Mouse (Mus musculus) limb, embryonic 12.5 days (tissue): ENCODE data around the gene Aff3. TPM values are rescaled to one million over a fixed set of nuclear protein-coding genes. Genes with fewer than 3 reads are reported as not detected.
A peak's percentile ranks its signal among the peaks of the same experiment; 100 is the strongest.

Experiments
- ATAC-seq: fragments of 200-750 bp; cut with Nextera tagmentation; 2 replicates; pipeline ENCODE4 v1.8.0; 2017; ENCODE audit warnings: low read depth, moderate TSS enrichment; ENCODE audit not compliant: insufficient number of reproducible peaks, insufficient read depth, low FRiP score, low TSS enrichment
- H3K27ac ChIP-seq: fragments of 300-500 bp; sonication (generic); 2 replicates; pipeline ENCODE4 v1.5.1; 2016; ENCODE audit warnings: mild to moderate bottlenecking, moderate library complexity
- H3K27me3 ChIP-seq: fragments of 300-500 bp; sonication (generic); 2 replicates; pipeline ENCODE4 v1.6.1; 2016; ENCODE audit warnings: mild to moderate bottlenecking, moderate library complexity
- H3K36me3 ChIP-seq: fragments of 300-500 bp; sonication (generic); 2 replicates; pipeline ENCODE4 v1.6.1; 2016; ENCODE audit warnings: mild to moderate bottlenecking, moderate library complexity
- H3K4me1 ChIP-seq: fragments of 300-500 bp; sonication (generic); replicated peaks from 2 replicates; pipeline ENCODE4 v1.6.1; 2016
- H3K4me2 ChIP-seq: fragments of 300-500 bp; sonication (generic); 2 replicates; pipeline ENCODE4 v1.6.1; 2016; ENCODE audit warnings: mild to moderate bottlenecking, moderate library complexity
- H3K4me3 ChIP-seq: fragments of 300-500 bp; sonication (generic); replicated peaks from 2 replicates; pipeline ENCODE4 v1.5.1; 2016; ENCODE audit warnings: mild to moderate bottlenecking
- H3K9ac ChIP-seq: fragments of 300-500 bp; sonication (generic); replicated peaks from 2 replicates; pipeline ENCODE4 v1.6.1; 2016; ENCODE audit warnings: mild to moderate bottlenecking, moderate library complexity
- H3K9me3 ChIP-seq: fragments of 300-500 bp; sonication (generic); 2 replicates; pipeline ENCODE4 v1.6.1; 2016; ENCODE audit warnings: mild to moderate bottlenecking, moderate library complexity
- WGBS: fragments of 180-500 bp; shearing (Covaris S2); methylation state at CpG from one replicate; pipeline ENCODE4 v1.1.7; 2016; 5-methylcytosine and 5-hydroxymethylcytosine counted together
- polyA plus RNA-seq: library from polyadenylated mRNA; unstranded; fragments of >200 nt; fragmentation: Nextera tagmentation; extraction: Ambion mirVana; gene quantifications from 2 replicates; pipeline ENCODE4 v1.2.1, GENCODE M21; 2016

The Aff3 gene
- polyA plus RNA-seq, 1 experiment from 2014 or later: 48.5 TPM

DNA sequence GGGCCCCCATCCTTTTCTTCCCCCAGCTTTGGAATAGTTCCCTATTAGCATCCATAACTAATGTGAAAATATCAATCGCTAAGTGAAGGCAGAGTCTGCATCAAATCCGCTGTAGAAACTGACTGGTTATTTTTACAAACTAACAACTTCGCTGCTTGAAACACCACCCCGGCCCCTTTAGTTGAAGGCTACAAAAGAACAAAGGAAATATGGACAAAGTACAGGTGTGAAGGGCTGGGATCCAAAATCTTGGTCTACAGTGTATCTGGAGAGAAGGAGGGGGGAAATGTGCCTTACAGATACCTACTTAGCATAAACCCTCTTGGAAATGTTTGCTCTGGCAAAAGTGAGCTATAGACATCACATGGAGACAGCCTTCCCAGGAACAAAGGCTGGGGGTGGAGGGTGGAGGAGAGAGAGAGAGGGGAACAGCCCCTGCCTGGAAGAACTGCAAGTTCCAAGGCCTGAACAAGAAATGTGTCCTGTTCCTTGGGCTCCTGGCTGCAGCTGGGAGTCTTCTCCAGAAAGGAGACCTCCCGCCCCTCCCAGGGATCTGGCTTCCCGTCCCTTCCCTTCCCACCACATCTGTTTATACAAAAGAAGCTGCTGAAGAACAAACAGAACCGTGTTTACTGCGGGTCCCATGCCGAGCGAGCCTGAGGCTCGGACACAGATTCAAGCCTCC is 35.7 kb downstream of the Aff3 start:
- ATAC-seq: no peak
- Histone ChIP-seq H3K4me1 (peaks cover 68% of the 10 kb centered on the region), H3K36me3 (no peaks in the 10 kb centered on the region), H3K9ac (peak overlapping the region; percentile 31; the same call in 1 of the 2 replicates), H3K9me3 (no peaks in the 10 kb centered on the region), H3K4me3 (peak overlapping the region; percentile 93; the same call in 1 of the 2 replicates), H3K4me2 (peak overlapping the region; percentile 77), H3K27ac (peak overlapping the region; percentile 100), H3K27me3 (peaks cover 23% of the 10 kb centered on the region; the same call in 1 of the 2 replicates)
- WGBS: 22% methylated on average over 11 of the region's 11 CpGs

DNA sequence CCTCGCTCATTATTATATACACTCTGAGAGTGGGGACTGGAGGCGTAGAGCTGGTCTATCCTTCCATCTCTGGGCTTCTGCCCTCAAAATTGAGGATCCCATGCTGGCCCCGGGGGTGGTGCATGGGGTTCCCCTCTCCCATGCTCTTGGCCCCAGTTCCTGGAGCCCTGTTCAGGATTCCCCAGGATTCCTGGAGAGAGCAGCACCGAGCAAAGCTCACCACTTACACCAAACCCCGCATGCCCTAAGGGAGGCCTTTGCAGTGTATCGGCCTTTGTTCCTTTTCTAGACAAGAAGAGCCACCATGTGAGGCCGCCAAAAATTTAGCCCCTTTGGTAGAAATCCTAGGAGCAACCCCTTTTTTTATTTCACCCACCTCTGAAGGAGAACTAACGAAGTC is 36.3 kb downstream of the Aff3 start:
- peaks cover 23% of the 10 kb centered on the region; the same call in 1 of the 2 replicates for H3K27me3 ChIP-seq
- WGBS: 21% methylated on average over 8 of the region's 8 CpGs
- H3K4me2 ChIP-seq: peak overlapping the region; percentile 77
- H3K36me3 ChIP-seq: 0 out of 2 replicates have a peak, but pooled peaks cover 2% of the 10 kb centered on the region
- H3K9me3 ChIP-seq: no peaks in the 10 kb centered on the region
- H3K9ac ChIP-seq: peak overlapping the region; percentile 96
- H3K4me3 ChIP-seq: peak overlapping the region; percentile 93
- H3K4me1 ChIP-seq: peaks cover 67% of the 10 kb centered on the region
- H3K27ac ChIP-seq: peak overlapping the region; percentile 100
- ATAC-seq: no peak

DNA sequence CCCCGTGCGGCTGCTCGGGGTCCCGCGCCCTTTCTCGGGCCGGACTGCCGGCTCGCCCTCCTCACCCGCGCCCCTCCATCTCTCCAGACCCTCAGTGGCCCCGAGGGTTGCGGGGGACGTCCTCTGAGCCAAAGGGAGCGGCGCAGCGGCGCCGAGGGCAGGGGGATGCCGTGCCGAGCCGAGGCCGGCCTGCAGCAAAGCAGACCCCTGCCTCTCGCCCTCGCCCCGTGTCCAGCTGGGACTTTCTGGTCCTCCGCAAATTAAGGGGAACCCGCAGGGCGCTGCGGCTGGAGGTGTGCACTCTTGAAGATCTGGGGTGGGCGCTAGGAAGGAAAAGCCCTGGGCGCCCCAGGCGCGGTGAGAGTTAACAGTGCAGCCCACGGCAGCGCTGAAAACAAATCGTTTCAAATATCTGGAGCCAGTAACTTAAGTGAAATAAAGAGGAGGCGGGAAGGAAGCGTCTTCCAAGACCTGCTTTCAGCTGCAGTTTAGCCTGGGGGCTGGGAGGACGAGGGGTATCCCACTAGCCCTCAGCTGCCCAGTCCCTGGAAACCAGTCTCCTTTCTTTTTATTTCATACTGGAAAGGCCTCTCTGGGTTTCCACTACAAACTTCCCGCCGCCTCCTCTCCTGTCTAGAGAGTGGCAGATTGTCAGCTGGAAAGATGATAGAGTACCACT is 36.9 kb downstream of the Aff3 start:
- Histone ChIP-seq H3K4me3 (peak overlapping the region; percentile 93), H3K4me2 (peak overlapping the region; percentile 77), H3K27me3 (peaks cover 19% of the 10 kb centered on the region; the same call in 1 of the 2 replicates), H3K4me1 (peaks cover 66% of the 10 kb centered on the region), H3K9ac (peak overlapping the region; percentile 96), H3K27ac (peak overlapping the region; percentile 100), H3K36me3 (0 out of 2 replicates have a peak, but pooled peaks cover 6% of the 10 kb centered on the region), H3K9me3 (no peaks in the 10 kb centered on the region)
- peak; percentile 64 for ATAC-seq
- WGBS: under 1% methylated on average over 42 of the region's 42 CpGs

DNA sequence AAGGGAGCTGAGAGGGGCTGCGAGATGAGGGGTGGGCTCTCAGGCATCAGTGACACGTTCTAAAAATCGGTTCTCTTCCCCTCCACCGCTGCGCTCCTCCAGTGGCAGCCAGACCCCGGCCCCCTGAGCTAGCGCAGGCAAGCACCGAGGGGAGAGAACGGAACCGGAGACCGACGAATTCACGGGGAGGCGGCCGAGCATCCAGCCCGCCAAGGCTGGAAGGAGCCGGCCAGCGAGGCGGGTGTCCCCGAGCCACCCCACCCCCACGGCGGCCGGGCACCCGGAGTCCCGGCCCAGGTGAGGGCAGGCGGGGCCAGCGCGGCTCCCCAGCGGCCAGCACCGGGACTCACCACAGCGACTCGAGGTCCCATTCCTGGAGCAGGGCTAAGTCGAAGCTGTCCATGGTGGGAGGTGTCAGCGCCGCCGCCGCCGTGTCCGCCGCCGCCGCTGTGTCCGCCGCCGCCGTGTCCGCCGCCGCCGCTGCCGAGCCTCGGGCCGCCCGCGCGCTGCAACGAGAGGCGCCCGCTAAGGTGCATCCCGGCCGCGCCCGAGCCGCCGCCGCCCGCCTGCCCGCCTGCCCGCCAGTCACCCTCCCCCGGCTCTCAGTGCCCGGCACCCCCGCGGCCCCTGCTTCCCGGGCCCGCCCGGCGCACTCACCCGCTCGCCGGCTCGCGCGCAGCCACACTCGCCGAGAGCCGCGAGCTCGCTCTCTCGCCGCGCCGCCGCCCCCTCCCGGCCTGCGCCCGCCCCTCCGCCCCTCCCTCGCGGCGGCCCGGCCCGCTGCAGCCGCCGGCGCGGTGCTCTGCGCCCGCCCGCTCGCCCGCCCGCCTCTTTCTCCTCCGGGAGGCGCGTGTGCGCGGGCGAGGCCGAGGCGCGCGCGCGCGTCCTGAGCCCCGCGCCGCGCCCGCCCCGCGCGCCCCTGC is 37.8 kb downstream of the Aff3 start:
- no peaks in the 10 kb centered on the region for H3K9me3 ChIP-seq
- whole genome bisulfite sequencing: 1% methylated on average over 93 of the region's 133 CpGs
- peaks cover 64% of the 10 kb centered on the region for H3K4me1 ChIP-seq
- H3K27ac ChIP-seq: peak overlapping the region; percentile 100
- H3K4me3 ChIP-seq: peak overlapping the region; percentile 93
- peak overlapping the region; percentile 96 for H3K9ac ChIP-seq
- peak; percentile 66 for ATAC-seq
- H3K36me3 ChIP-seq: peaks cover 11% of the 10 kb centered on the region
- H3K27me3 ChIP-seq: peaks cover 15% of the 10 kb centered on the region; the same call in 1 of the 2 replicates
- H3K4me2 ChIP-seq: peak overlapping the region; percentile 77

DNA sequence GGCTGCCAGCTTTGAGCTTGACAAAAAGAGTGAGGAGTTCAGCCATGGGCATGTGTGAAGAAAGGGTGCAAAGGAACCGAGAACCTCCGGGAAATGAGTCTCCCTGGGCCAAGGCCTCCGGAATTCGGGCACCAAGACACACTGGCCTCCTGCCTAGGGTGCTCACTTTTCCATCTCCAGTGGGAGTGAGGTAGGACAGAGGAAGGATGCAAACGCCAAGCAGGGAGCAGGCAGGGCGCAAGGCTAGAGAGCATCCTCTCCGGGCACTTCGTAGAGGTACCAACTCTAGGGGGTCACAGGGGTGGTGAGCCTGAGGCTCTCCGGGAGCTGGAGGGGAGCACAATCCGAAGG is 38.4 kb downstream of the Aff3 start:
- peak overlapping the region; percentile 100 for H3K27ac ChIP-seq
- H3K4me1 ChIP-seq: peaks cover 59% of the 10 kb centered on the region
- H3K27me3 ChIP-seq: peaks cover 15% of the 10 kb centered on the region; the same call in 1 of the 2 replicates
- 0% methylated on average over 10 of the region's 10 CpGs for whole genome bisulfite sequencing
- H3K4me3 ChIP-seq: peak overlapping the region; percentile 93
- ATAC-seq: no peak
- peaks cover 13% of the 10 kb centered on the region for H3K36me3 ChIP-seq
- H3K9ac ChIP-seq: peak overlapping the region; percentile 96
- H3K9me3 ChIP-seq: no peaks in the 10 kb centered on the region
- H3K4me2 ChIP-seq: peak overlapping the region; percentile 77

DNA sequence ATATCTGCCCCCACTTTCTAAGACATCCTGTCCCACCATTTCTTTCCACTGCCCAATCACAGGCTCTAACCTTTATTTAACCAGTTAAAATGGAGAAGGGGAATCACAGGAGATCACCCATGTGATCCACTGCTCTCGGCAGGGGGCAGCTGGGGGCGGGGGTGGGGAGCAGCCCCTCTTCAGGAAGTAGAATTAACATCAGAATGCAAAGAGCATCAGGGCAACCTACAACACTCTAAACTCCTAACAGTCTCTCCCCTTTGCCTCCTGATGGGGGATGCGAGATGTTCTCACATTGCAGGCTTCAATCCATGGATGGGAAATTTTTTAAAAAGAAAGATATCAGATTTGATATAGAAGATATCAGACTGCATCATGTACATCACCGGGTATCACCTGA is 42.9 kb downstream of the Aff3 start:
- H3K9me3 ChIP-seq: no peaks in the 10 kb centered on the region; the same call in 1 of the 2 replicates
- H3K9ac ChIP-seq: no peak overlapping the region
- peaks cover 31% of the 10 kb centered on the region for H3K36me3 ChIP-seq
- H3K4me1 ChIP-seq: peaks cover 65% of the 10 kb centered on the region
- no peak overlapping the region for H3K4me3 ChIP-seq
- no peak overlapping the region for H3K27ac ChIP-seq
- H3K27me3 ChIP-seq: 0 out of 2 replicates have a peak, but pooled peaks cover 6% of the 10 kb centered on the region
- H3K4me2 ChIP-seq: no peak overlapping the region
- 50% methylated on average over 4 of the region's 4 CpGs for WGBS
- ATAC-seq: no peak

DNA sequence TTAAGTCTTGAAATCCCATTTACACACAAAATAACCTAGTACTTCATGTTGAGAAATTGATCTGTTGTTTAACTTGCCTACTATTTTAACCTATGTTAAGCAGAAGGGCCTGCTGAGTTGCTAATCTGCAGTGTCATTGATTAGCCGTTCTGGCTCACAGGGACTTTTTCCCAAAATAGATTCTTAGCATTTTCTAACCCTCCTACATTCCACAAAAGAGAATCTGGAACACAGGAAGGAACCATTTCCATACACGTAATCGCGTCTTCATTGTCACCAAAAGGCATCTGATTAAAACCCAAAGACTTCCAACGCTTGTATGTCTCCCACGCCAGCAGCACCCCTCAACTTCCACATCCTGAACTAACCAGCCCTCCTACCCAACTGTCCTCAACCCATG is 44.4 kb downstream of the Aff3 start:
- 88% methylated on average over 6 of the region's 6 CpGs for WGBS
- Histone ChIP-seq H3K9me3 (no peaks in the 10 kb centered on the region; the same call in 1 of the 2 replicates), H3K9ac (no peak overlapping the region), H3K4me2 (no peak overlapping the region), H3K27me3 (no peaks in the 10 kb centered on the region), H3K27ac (no peak overlapping the region), H3K4me3 (no peak overlapping the region), H3K4me1 (peaks cover 74% of the 10 kb centered on the region), H3K36me3 (peaks cover 38% of the 10 kb centered on the region)
- ATAC-seq: no peak

DNA sequence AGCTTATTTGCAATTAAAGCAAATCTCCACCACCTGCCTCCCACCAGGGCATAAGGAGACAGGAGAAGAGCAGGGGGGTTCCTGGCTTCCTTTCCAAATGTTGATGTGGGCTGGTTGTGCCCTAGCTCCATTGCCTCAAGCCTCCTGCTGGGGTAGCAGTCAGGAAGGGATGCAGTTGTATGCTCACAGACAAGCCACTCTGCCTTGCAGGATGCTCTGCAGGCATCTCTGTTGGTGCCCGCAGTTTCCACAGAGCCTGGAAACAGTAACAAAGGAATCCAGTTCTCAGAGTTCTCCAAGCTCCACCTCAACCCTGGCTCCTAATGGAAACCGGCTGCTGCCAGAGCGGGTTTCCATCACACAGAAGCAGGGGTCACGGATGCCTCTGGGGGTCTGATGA is 58.0 kb downstream of the Aff3 start:
- Histone ChIP-seq H3K4me3 (no peak overlapping the region), H3K9ac (peak overlapping the region; percentile 13; the same call in 1 of the 2 replicates), H3K9me3 (no peaks in the 10 kb centered on the region), H3K4me1 (peaks cover 50% of the 10 kb centered on the region), H3K27me3 (no peaks in the 10 kb centered on the region), H3K4me2 (0 out of 2 replicates have a peak overlapping the region, but pooled peaks have one; percentile 5), H3K27ac (peak overlapping the region; percentile 88), H3K36me3 (peaks cover 21% of the 10 kb centered on the region)
- 0 out of 2 replicates have a peak, but pooled peaks have one; percentile 37 for ATAC-seq
- WGBS: 8% methylated on average over 4 of the region's 4 CpGs

DNA sequence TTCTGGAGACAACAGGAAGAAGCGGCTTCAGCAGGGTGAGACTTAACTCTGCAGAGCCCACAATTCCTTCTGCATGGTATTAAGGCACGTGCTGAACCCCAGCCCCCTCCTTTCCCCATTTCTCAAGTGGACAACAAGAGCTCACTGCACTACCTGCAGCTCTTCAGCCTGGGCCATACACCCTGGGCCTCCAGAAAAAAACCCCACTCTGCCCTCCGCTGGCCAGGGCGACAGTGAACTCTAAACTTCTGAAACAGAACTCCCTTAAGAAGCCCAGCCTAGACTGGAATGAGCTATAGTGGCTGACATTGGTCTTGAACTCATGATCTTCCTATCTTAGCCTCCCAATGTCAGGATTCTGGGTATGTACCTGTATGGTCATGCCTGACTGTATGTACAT is 59.3 kb downstream of the Aff3 start:
- Histone ChIP-seq H3K27me3 (no peaks in the 10 kb centered on the region), H3K4me3 (no peak overlapping the region), H3K4me2 (no peak overlapping the region), H3K9ac (no peak overlapping the region), H3K4me1 (peaks cover 63% of the 10 kb centered on the region), H3K27ac (no peak overlapping the region), H3K36me3 (peaks cover 18% of the 10 kb centered on the region), H3K9me3 (no peaks in the 10 kb centered on the region)
- ATAC-seq: no peak
- 76% methylated on average over 4 of the region's 4 CpGs for WGBS

DNA sequence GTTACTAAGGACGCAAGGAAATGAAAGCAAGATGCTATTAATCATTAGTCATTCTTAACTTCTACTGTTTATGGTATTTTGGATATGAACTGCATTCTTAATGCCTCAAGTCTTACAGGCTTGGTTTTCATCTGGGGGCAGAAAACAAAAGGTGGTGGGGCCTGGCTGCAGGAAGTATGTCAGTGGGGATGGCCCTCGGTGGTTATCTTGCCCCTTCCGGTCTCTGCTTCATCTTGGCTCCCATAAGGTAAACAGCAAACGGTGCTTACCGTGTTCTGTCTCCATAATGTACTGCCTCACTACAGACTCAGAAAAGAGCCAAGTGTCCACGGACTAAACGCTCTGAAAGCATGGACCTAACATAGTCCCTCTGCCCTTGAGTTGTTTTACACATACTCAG is 60.1 kb downstream of the Aff3 start:
- Histone ChIP-seq H3K9ac (no peak overlapping the region), H3K4me1 (peaks cover 63% of the 10 kb centered on the region), H3K4me2 (no peak overlapping the region), H3K36me3 (peaks cover 20% of the 10 kb centered on the region), H3K27ac (no peak overlapping the region), H3K9me3 (no peaks in the 10 kb centered on the region), H3K4me3 (no peak overlapping the region), H3K27me3 (no peaks in the 10 kb centered on the region)
- WGBS: 92% methylated on average over 7 of the region's 7 CpGs
- no peak for ATAC-seq
